Mouse (Mus musculus) heart, embryonic 13.5 days (tissue): ENCODE data around the gene Acbd6. TPM values are rescaled to one million over a fixed set of nuclear protein-coding genes. Genes with fewer than 3 reads are reported as not detected.

Source experiments
- ATAC-seq: fragments of 200-750 bp; cut with Nextera tagmentation; 2 replicates; pipeline ENCODE4 v1.8.0; 2017; ENCODE audit warnings: moderate TSS enrichment; ENCODE audit not compliant: insufficient number of reproducible peaks, low FRiP score, low TSS enrichment; ENCODE audit errors: extremely low read depth
- H3K27ac ChIP-seq: fragments of 300-500 bp; sonication (generic); replicated peaks from 2 replicates; pipeline ENCODE4 v1.5.1; 2015; ENCODE audit warnings: moderate library complexity, mild to moderate bottlenecking, inconsistent platforms
- H3K27me3 ChIP-seq: fragments of 300-500 bp; sonication (generic); replicated peaks from 2 replicates; pipeline ENCODE4 v1.6.1; 2015; ENCODE audit warnings: mild to moderate bottlenecking, inconsistent platforms
- H3K36me3 ChIP-seq: fragments of 300-500 bp; sonication (generic); 2 replicates; pipeline ENCODE4 v1.6.1; 2015; ENCODE audit warnings: mild to moderate bottlenecking, inconsistent platforms
- H3K4me1 ChIP-seq: fragments of 300-500 bp; sonication (generic); 2 replicates; pipeline ENCODE4 v1.6.1; 2015; ENCODE audit warnings: inconsistent platforms
- H3K4me2 ChIP-seq: fragments of 300-500 bp; sonication (generic); 2 replicates; pipeline ENCODE4 v1.6.1; 2015; ENCODE audit warnings: inconsistent platforms, mild to moderate bottlenecking, moderate library complexity
- H3K4me3 ChIP-seq: fragments of 300-500 bp; sonication (generic); 2 replicates; pipeline ENCODE4 v1.5.1; 2015; ENCODE audit warnings: moderate library complexity, mild to moderate bottlenecking, inconsistent platforms
- H3K9ac ChIP-seq: fragments of 300-500 bp; sonication (generic); 2 replicates; pipeline ENCODE4 v1.6.1; 2015; ENCODE audit warnings: inconsistent platforms, mild to moderate bottlenecking, moderate library complexity
- H3K9me3 ChIP-seq: fragments of 300-500 bp; sonication (generic); 2 replicates; pipeline ENCODE4 v1.6.1; 2016; ENCODE audit warnings: inconsistent platforms
- WGBS: fragments of 180-500 bp; shearing (Covaris S2); methylation state at CpG from one replicate; pipeline ENCODE4 v1.1.7; 2015; ENCODE audit warnings: mixed read lengths; 5-methylcytosine and 5-hydroxymethylcytosine counted together
- polyA plus RNA-seq: library from polyadenylated mRNA; unstranded; fragments of >200 nt; fragmentation: Nextera tagmentation; extraction: Ambion mirVana; gene quantifications from 2 replicates; pipeline ENCODE4 v1.2.1, GENCODE M21; 2015

Gene Acbd6
- polyA plus RNA-seq, 1 experiment from 2014 or later: 49.6 TPM

GRCm38 (mm10) chr1:155560678-155561077, 2.8 kb downstream of the Acbd6 start:
- Histone ChIP-seq H3K4me2 (no peak overlapping the region), H3K4me1 (peaks cover 30% of the 10 kb centered on the region), H3K27ac (no peak overlapping the region), H3K36me3 (peaks cover 11% of the 10 kb centered on the region), H3K9me3 (no peaks in the 10 kb centered on the region), H3K9ac (no peak overlapping the region), H3K4me3 (no peak overlapping the region), H3K27me3 (no peaks in the 10 kb centered on the region)
- 84% methylated on average over 2 of the region's 2 CpGs for WGBS
- no peak for ATAC-seq

GRCm38 (mm10) chr1:155562206-155562605, 4.3 kb downstream of the Acbd6 start:
- no peak for ATAC-seq
- Histone ChIP-seq H3K4me2 (no peak overlapping the region), H3K27me3 (no peaks in the 10 kb centered on the region), H3K4me1 (peaks cover 30% of the 10 kb centered on the region), H3K36me3 (peaks cover 26% of the 10 kb centered on the region), H3K9me3 (no peaks in the 10 kb centered on the region), H3K4me3 (no peak overlapping the region), H3K9ac (no peak overlapping the region), H3K27ac (no peak overlapping the region)
- WGBS: 61% methylated on average over 6 of the region's 6 CpGs

- WGBS: 26% methylated on average over 3 of the region's 3 CpGs
Observed at GRCm38 (mm10) chr1:155564741-155565140, 6.8 kb downstream of the Acbd6 start.

GRCm38 (mm10) chr1:155568133-155568532, 10.2 kb downstream of the Acbd6 start:
- H3K9ac ChIP-seq: no peak overlapping the region
- H3K36me3 ChIP-seq: peaks cover 72% of the 10 kb centered on the region
- 92% methylated on average over 9 of the region's 9 CpGs for WGBS
- no peak for ATAC-seq
- no peaks in the 10 kb centered on the region for H3K4me1 ChIP-seq
- no peaks in the 10 kb centered on the region for H3K9me3 ChIP-seq
- no peak overlapping the region for H3K27ac ChIP-seq
- H3K4me3 ChIP-seq: no peak overlapping the region
- H3K27me3 ChIP-seq: no peaks in the 10 kb centered on the region
- H3K4me2 ChIP-seq: no peak overlapping the region

More at GRCm38 (mm10) chr1:155564741-155565140, 6.8 kb downstream of the Acbd6 start:
- ATAC-seq: no peak
- Histone ChIP-seq H3K4me3 (no peak overlapping the region), H3K27me3 (no peaks in the 10 kb centered on the region), H3K9ac (no peak overlapping the region), H3K4me2 (no peak overlapping the region), H3K36me3 (peaks cover 51% of the 10 kb centered on the region), H3K27ac (no peak overlapping the region), H3K9me3 (no peaks in the 10 kb centered on the region), H3K4me1 (peaks cover 13% of the 10 kb centered on the region)

- H3K4me1 ChIP-seq: no peaks in the 10 kb centered on the region
- H3K27ac ChIP-seq: no peak overlapping the region
- no peak overlapping the region for H3K4me2 ChIP-seq
- 84% methylated on average over 4 of the region's 4 CpGs for WGBS
- no peak overlapping the region for H3K4me3 ChIP-seq
- H3K9me3 ChIP-seq: no peaks in the 10 kb centered on the region
- no peak for ATAC-seq
- H3K9ac ChIP-seq: no peak overlapping the region
- H3K27me3 ChIP-seq: no peaks in the 10 kb centered on the region
- peaks cover 75% of the 10 kb centered on the region for H3K36me3 ChIP-seq
Observed at GRCm38 (mm10) chr1:155569340-155569739, 11.4 kb downstream of the Acbd6 start.

- 32% methylated on average over 7 of the region's 7 CpGs for WGBS
- no peak overlapping the region for H3K4me3 ChIP-seq
- no peaks in the 10 kb centered on the region for H3K9me3 ChIP-seq
- peaks cover 21% of the 10 kb centered on the region for H3K36me3 ChIP-seq
- H3K9ac ChIP-seq: no peak overlapping the region
- no peak overlapping the region for H3K27ac ChIP-seq
- no peak overlapping the region for H3K4me2 ChIP-seq
- no peaks in the 10 kb centered on the region for H3K4me1 ChIP-seq
- no peaks in the 10 kb centered on the region for H3K27me3 ChIP-seq
- ATAC-seq: no peak
Observed at GRCm38 (mm10) chr1:155574966-155575673, 17.2 kb downstream of the Acbd6 start.

- ATAC-seq: no peak
Observed at GRCm38 (mm10) chr1:155576432-155576831, 18.5 kb downstream of the Acbd6 start.

GRCm38 (mm10) chr1:155577316-155577715, 19.4 kb downstream of the Acbd6 start:
- H3K9ac ChIP-seq: no peak overlapping the region
- H3K36me3 ChIP-seq: peaks cover 10% of the 10 kb centered on the region
- no peak for ATAC-seq
- no peak overlapping the region for H3K4me3 ChIP-seq
- no peaks in the 10 kb centered on the region for H3K4me1 ChIP-seq
- H3K27me3 ChIP-seq: no peaks in the 10 kb centered on the region
- H3K9me3 ChIP-seq: no peaks in the 10 kb centered on the region
- H3K4me2 ChIP-seq: no peak overlapping the region
- no peak overlapping the region for H3K27ac ChIP-seq
- WGBS: 72% methylated on average over 2 of the region's 2 CpGs

More at GRCm38 (mm10) chr1:155576432-155576831, 18.5 kb downstream of the Acbd6 start:
- H3K36me3 ChIP-seq: peaks cover 15% of the 10 kb centered on the region
- H3K9ac ChIP-seq: no peak overlapping the region
- no peak overlapping the region for H3K27ac ChIP-seq
- H3K27me3 ChIP-seq: no peaks in the 10 kb centered on the region
- no peak overlapping the region for H3K4me2 ChIP-seq
- no peak overlapping the region for H3K4me3 ChIP-seq
- 21% methylated on average over 2 of the region's 2 CpGs for WGBS
- no peaks in the 10 kb centered on the region for H3K4me1 ChIP-seq
- H3K9me3 ChIP-seq: no peaks in the 10 kb centered on the region

- Histone ChIP-seq H3K9ac (no peak overlapping the region), H3K27me3 (no peaks in the 10 kb centered on the region), H3K4me3 (no peak overlapping the region), H3K36me3 (peaks cover 7% of the 10 kb centered on the region), H3K4me2 (no peak overlapping the region), H3K9me3 (no peaks in the 10 kb centered on the region), H3K27ac (no peak overlapping the region), H3K4me1 (no peaks in the 10 kb centered on the region)
- WGBS: 75% methylated on average over 2 of the region's 2 CpGs
- ATAC-seq: no peak
Observed at GRCm38 (mm10) chr1:155587961-155588360, 30.0 kb downstream of the Acbd6 start.

- H3K4me3 ChIP-seq: no peak overlapping the region
- H3K9ac ChIP-seq: no peak overlapping the region
- 31% methylated on average over 1 of the region's 1 CpGs for WGBS
- no peaks in the 10 kb centered on the region for H3K4me1 ChIP-seq
- no peak overlapping the region for H3K27ac ChIP-seq
- no peak overlapping the region for H3K4me2 ChIP-seq
- no peaks in the 10 kb centered on the region for H3K9me3 ChIP-seq
- no peaks in the 10 kb centered on the region for H3K36me3 ChIP-seq
- no peaks in the 10 kb centered on the region for H3K27me3 ChIP-seq
- ATAC-seq: no peak
Observed at GRCm38 (mm10) chr1:155594141-155594540, 36.2 kb downstream of the Acbd6 start.

- ATAC-seq: no peak
- Histone ChIP-seq H3K36me3 (no peaks in the 10 kb centered on the region), H3K4me3 (no peak overlapping the region), H3K9ac (no peak overlapping the region), H3K9me3 (no peaks in the 10 kb centered on the region), H3K27me3 (no peaks in the 10 kb centered on the region), H3K4me1 (no peaks in the 10 kb centered on the region), H3K27ac (no peak overlapping the region), H3K4me2 (no peak overlapping the region)
- WGBS: 88% methylated on average over 3 of the region's 3 CpGs
Observed at GRCm38 (mm10) chr1:155596576-155596975, 38.7 kb downstream of the Acbd6 start.

GRCm38 (mm10) chr1:155604706-155605105, 46.8 kb downstream of the Acbd6 start:
- H3K4me1 ChIP-seq: no peaks in the 10 kb centered on the region
- no peak overlapping the region for H3K4me2 ChIP-seq
- H3K9ac ChIP-seq: no peak overlapping the region
- H3K36me3 ChIP-seq: no peaks in the 10 kb centered on the region
- no peaks in the 10 kb centered on the region for H3K9me3 ChIP-seq
- 66% methylated on average over 1 of the region's 1 CpGs for WGBS
- H3K4me3 ChIP-seq: no peak overlapping the region
- H3K27me3 ChIP-seq: no peaks in the 10 kb centered on the region
- no peak for ATAC-seq
- H3K27ac ChIP-seq: no peak overlapping the region
